Mouse (Mus musculus) bone marrow macrophage, adult 2 months (primary cell): ENCODE measurements at regions not wholly inside any gene's neighbourhood (a gene's known extent, or its start where the extent isn't known, plus 50 kb on each side); places are given as distances from the start of the nearest gene placed in this dataset.

Experiments
- CTCF ChIP-seq: IDR thresholded peaks from 2 replicates; pipeline ENCODE4 v1.5.1; 2012; ENCODE audit warnings: low read depth, mild to moderate bottlenecking, low read length, moderate library complexity
- POLR2A ChIP-seq: IDR thresholded peaks from 2 replicates; pipeline ENCODE4 v1.6.1; 2012; ENCODE audit warnings: mild to moderate bottlenecking, low read depth, low read length, borderline replicate concordance

DNA sequence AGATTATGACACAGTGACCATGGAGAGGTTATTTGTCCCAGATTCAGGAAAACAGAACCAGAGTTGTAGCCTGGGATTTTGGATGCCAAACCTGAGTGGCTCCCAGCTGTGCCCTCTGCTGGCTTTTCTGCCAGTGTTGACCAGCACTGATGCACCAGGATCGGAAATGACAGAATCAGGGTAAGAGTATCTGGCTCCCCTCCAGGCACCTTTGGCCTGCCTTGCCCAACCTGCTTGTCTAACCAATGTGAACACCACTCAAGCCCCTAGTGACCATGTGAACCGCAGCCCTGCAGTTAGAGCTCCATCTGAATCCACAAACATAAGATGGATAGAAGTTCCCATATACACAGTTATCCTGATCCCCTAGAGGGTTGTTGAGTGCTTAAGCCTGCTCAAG lies 210.6 kb downstream of the 4933412E24Rik start:
- no peak for TF ChIP-seq POLR2A
- no peak for TF ChIP-seq CTCF
